Mouse (Mus musculus): Measurements from ENCODE around the gene Aldh1a2.
A peak's percentile ranks its signal among the peaks of the same experiment; 100 is the strongest.

Gene Aldh1a2

DNA sequence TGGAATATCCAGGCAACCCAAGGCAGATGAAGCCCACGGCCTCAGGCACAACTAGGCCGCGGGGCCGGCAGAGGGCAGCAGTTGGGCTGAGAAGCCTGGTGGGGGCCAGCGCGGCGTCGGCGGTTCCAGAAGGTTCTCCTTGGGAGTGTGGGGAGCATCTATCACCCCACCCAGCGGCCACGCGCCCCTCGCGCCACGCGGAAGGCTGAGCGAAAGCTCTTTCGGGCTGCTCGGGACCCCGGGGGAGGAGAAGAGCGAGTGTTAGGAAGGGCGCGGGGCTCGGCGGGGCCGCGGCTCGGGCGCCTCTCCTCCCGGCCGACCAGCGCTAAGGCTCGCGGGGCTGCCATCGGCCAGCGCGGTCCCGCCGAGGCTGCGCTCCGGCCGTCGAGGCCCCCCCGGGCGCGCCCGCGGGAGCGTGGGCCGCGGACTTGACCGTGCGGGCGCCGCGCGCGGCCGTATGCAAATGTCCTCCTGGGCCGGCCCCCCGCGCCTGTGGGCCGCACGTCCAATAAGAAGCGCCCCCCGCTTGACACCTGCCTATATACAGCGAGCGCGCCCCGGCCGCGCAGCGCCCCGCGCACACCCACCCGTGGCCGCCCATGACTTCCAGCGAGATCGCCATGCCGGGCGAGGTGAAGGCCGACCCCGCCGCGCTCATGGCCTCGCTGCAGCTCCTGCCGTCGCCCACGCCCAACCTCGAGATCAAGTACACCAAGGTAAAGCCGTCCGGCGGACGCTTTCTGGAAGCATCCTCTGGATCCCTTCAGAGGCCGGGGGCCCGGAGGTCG lies at the start of gene Aldh1a2:
Gene Aldh1a2, plus strand, starts transcription at position 542 of the 788 bp plus-strand sequence.
- DNase-seq = peak; percentile 71 to 74

DNA sequence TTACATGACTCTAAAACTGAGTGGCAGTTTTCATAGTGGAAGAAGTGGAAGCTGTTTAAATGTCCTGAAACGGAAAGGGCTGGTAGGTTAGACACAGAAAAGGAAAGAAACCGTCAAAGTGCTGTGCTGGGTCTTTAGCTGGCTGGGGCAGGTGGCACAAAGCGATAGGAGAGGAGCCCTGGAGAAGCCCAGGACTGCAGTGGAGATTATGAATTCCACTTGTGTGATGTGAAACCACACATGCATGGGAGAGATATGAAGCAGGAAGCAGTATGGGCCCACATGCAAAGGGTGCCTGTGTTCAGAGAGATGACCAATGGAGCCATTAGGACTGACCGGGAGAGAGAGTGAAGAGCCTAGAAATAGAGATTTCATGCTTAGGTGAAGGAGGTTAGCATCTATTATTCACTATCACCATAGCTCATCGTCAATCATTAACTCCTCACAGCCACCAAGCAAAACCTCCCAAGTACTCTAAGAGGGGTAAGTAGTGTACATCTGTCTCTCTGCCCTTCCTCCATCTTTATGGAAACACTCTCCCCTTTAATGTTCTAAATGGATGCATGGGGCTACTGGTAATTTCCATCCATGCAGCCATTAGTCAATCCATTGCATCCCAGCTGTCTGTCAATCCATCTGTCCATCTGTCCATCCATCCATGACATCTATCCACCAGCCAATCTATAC lies 49.4 kb upstream of the Aldh1a2 start:
- DNase-seq = no peak

DNA sequence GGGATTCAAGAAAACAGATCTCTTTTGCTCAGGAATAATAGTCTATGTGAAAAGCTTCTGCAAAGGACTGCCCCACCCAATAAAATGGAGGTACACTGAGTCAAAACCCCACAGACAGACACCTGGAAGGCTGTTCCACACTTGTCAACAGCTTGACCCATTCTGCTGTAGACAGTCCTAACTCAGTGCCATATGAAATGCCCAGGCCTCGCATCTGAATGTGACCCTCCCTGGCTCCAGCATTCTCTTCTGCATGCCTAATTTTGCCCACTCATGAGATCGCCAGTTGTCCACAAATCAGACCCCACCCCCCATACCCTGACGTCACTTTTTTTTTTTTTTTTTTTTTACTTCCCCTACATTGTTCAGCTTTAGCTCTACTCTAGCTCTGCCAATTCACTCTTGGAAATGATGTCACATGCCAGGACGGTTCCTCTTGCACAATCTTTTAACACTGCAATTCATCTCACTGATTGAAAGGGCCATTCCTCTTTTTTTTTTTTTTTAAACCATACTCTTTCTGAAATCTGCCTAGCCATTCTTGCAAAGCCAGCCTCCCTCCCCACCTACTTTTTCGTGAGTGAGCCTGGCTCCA lies 48.6 kb upstream of the Aldh1a2 start:
- no peak for DNase-seq

DNA sequence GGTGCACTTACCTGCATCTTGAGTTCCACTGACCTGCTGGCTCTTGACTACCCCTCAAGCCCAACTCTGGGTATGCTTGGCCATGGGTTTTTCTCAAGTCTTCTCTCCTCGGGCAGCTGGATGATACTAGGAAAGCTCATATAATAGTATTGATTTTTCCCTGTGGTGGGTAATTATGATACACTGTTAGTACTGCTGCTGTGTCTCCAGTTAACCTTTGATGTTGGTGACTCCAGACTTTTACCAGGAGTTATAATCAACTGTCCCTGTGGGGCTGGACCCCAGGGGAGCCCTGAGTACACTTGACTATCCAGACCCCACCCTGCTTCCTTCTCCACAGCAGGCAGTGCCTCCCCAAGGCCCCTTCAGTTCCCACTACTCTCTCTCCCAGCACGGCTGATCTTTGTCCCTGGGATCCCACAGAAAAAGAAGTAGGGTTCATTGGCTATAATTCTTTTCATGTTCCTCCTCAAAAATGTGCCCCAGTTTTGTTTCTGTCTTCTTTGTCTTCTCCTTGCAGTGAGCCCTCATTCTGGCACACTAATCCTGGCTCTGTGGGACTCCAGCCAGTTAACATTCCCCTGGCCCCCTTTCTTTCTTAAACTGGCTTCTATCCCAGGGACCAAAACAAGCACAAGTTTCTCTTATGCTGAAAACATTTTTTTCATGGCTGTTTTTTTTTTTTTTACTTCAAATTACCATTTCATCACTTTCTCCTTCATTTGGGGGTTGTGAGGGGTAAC lies 47.9 kb upstream of the Aldh1a2 start:
- DNase-seq = no peak

DNA sequence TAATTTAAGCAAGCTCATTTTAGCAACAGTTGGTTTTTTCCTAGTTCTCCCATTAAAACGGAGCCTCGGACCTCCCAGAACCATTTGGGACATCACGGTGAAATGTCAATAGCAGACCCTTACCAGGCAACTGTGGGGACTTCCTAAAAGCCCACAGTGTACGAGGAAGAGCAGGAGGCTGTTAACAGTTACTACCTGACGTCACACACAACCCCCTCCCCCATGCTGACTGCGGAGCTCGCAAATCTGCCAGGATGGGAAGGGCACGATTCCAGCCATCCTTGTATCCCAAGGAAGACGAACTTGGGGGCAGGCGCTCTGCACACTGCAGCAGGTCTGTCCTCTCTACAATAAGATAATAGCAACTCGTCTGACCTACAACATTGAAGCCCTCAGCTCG lies 47.1 kb upstream of the Aldh1a2 start, which contains the start of gene Aqp9:
Gene Aqp9, minus strand, starts transcription at position 172 of the 400 bp plus-strand sequence.
- no peak for DNase-seq

DNA sequence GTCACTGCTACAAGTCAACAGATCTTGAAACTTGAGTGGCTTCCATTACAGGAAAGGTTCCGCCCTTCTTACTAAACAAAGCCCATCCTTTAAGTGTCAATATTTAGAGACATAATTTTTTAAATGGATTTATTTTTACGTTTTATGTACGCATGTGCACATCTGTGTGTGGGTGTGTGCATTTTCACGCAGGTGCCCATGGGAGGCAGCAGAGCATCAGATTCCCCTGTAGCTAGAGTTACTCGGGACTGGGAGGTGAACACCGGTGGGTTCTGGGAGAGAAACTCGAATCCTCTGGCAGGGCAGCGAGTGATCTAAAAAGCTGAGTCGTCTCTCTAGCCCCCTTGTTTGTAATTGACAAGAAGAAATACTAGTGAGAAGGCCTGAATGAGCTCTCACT lies 42.1 kb upstream of the Aldh1a2 start:
- DNase-seq = no peak

DNA sequence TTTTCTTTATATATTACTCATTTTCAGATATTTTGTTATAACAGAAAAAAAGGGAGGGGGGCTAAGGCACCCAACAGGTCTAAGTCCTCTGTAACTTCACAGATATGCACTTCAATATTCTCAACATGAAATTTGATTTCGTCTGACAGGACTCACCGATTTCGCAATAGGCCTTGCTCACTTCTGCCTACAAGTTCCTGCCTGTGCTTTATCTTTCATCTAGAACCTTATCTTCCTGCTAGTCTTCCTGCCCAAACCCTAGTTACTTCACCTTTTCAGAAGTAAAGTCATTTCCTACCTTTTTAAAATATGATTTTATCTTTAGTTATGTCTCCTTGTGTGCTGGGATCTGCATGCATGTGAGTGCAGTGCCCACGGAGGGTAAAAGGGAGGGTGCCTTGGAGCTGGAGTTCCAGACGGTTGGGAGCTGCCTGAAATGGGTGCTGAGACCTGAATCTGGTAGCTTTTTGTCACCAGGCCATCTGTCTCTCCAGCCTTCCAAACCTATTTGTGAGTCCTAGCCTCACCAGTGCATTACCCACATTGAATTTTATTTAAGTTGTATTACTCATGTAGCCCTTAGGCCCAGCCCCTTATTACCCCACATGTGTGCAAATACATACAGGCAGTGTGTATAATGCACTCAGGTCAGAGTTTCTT lies 41.1 kb upstream of the Aldh1a2 start:
- no peak for DNase-seq

DNA sequence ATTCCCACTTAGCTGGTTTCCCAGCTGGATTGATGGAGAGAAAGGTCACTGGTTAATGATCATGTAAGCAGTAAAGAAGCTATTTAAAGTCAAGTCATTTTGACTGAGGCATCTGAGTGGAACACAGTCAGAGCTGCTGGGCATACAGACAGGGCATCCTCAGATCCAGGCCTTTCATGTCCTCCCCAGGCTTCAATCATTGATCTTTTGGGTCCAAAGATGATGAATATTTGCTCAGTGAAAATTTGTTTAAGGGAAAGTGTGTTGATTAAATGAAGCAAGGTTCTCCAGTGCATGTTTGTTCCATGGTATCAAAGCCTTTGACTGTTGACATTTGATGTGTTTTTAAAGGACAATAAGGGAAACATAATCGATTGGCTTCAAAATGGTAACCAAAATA lies 39.9 kb upstream of the Aldh1a2 start:
- DNase-seq = no peak

DNA sequence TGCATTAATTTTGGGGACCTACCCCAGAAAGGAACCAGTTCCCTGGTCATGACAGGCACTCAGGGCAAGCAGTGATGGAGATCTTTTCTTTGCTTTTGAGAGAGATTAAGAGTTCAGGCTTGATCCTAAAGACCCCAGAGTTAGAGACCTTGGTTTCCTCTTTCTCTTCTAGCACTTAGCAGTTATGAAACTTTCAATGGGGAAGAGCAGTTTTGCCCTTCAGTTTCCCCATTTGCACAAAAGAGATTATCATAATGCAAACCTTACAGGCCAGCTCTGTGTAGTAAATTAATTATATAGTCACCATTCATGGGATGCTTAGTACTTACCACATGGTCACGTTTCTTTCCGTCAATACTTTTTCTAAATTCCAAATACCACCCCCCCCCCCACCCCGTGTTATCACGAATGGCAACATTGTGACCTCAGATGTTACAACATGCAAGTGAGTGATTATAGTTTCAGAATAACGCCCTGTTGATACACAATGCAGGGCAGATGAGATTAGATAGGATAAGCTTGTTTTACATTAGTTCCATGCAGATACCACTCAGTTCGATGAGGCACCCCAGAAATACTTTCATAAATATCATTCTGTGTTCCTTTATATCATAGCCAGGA lies 36.2 kb upstream of the Aldh1a2 start:
- no peak for DNase-seq

DNA sequence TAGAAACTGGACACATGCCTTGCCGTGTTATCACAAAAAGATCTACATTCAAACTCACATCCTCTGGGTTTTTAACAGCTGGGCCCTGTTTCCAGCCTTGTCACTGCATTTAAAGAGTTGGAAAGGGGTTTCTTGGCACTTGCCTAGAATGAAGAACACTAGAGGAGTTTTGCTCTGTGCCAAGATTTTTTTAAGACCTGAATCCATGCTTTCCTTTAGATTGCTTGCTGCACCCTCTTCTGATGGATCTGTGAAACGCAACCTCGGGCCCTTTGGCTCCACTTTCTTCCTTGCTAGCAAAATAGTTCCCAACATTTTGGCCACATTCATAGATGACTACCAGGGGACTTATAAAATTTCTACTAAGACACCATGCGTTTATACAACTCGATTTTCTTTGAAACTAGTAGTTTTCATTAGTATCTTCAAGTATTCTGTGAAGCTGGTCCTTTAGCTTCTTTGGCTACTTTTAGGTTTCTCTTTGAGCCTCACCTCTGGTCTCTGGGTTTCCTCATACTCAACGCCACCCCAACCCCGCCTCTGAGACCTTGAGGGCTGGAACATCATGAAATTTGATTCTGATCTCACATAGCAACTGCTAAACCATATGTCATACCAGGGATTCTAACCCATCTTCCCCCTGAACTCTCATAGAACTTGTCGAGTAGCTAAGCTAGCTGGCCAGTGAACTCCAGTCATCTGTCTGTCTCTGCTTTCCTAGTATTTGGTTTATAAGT lies 35.5 kb upstream of the Aldh1a2 start:
- DNase-seq = no peak

DNA sequence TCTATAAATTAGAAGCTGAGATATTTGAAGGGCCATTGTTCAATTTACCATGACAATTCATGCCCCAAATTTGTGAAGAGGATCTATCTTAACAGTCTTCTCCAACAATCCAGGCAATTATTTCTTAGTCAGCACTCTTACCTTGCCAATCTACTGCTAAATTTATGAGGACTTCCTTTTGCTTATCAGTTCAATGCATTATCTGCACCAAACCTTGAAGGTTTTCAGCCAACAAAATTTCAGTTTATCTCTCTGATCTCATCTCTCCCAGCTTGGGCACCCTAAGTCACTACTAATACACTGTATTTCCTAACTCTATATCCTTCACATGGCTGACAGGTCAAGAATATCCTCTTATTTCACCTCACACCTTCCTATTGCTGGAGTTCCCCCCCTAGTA lies 30.3 kb upstream of the Aldh1a2 start:
- no peak for DNase-seq

DNA sequence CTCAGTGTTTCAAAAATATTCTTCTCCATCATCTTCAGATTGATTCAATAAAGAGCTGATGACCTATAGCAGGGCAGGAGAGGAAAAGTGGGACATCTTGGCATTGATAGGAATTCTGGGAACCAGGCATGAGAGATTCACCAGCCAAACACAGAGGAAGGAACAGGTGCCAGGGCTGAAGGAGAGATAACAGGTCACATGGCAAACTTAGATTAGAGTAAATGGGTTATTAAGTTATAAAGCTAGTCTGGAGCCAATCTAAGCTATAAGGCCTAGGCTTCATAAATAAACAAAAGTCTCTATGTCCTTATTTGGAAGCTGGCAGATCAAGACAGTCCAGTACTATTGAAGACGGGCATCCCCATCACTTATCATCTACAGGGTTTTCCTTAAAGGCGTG lies 29.8 kb upstream of the Aldh1a2 start:
- no peak for DNase-seq

DNA sequence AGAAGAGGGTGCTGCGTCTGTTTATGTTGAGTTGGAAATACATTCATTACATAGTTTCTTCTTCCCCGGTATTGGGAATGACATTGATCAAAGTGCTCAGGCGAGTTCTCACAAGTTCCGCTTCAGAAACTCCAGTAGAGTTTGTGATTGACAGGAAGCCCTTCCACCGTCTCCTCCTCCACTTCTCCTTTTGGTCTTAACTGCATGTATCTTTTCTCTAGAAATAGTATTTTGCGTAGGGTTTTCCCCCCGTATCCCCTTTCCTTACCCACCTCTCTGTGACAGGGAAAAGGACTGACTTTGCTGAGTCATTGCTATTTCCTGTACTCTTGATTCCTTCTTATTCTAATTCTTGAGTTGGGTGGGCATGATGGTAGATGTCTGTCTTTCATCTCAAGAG lies 28.2 kb upstream of the Aldh1a2 start:
- DNase-seq = peak; percentile 21 to 30

DNA sequence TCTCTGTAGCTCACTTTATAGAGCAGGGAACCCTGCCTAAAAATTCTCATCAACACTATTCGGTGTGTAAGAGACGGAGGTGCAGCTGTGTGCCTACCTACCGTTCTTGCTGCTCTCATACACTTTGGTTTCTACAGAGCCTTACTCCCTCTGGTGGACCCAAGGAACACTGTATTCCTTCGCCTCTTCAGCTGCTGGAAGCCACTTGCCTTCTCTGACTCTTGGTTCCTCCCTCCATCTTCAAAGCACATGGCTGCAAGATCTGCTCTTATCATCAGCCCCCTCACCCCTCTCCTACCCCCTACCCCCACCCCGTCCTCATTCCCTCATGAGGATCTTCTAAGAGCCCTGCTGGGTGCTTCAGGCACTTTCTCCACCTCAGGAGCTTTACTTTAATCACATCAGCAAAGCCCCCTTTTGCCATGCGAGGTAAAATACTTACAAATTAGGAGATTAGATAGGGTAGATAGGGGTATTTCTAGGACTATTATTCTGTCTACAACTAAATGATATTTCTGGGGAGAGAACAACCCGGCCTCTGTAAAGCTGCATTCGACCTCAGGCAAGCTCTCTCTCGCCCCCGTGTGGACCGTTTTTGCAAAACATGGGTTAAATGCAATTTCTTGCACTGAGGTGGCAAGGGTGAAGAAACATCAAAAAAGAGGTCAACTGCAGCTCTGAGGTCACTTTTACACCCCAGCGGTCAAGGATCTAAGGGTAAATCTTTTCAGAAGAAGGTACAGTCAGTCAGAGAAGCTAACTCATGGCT lies 26.8 kb upstream of the Aldh1a2 start:
- DNase-seq = peak; percentile 78 to 82

DNA sequence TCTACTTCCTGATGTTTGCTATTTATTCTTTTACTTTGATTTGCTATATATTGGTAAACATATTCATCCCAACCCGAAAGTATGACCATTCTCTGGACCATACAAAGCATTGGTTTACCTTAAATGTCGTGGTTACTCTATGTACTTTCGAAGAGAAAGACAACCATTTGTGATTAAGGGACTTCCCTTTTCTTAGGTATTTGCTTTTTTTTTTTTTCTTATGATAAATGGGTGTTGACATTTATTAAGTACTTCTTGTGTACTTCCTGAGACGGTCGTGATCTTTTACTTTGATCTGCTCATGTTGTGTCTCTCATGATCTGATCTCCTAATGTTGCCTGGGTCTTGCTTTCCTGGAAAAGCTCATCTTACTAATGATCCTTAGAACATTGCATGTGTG lies 16.8 kb upstream of the Aldh1a2 start:
- no peak for DNase-seq

DNA sequence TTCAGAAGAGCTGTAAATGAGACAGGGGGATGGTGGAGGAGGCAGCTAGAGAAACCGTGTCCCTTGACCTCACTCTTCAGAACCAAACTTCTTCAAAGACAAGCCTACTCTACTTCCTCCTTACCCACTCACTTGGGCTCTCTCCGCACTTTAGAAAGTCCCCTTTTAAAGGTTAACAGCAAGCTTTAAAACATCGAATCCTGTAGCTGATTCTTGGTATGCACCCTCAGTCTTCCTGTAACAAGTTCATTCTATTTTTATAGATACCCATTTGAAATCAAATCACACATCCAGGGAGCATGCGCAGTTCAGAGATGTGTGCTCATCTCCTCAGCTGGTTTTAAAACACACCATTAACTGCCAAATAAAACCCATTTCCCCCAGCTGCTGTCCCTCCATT lies 13.3 kb upstream of the Aldh1a2 start:
- DNase-seq = no peak

DNA sequence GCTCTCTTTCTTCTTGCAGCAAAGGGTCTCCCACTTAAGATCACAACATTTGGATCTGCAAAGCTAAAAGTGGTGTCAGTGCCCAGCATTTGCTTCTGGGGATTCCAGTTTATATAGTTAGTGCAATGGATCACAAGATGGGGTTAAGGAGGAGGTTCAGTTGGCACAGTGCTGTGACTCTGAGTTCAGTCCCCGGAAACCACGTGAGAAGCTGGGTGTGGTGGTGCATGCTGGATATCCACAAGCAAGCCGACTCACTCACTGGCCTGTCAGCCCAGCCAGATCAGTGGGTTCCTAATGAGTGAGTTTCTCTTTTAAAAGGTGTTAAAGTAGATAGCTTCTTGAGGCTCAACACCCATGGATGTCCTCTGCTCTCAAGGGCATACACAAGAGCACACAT lies 6.3 kb upstream of the Aldh1a2 start:
- no peak for DNase-seq

DNA sequence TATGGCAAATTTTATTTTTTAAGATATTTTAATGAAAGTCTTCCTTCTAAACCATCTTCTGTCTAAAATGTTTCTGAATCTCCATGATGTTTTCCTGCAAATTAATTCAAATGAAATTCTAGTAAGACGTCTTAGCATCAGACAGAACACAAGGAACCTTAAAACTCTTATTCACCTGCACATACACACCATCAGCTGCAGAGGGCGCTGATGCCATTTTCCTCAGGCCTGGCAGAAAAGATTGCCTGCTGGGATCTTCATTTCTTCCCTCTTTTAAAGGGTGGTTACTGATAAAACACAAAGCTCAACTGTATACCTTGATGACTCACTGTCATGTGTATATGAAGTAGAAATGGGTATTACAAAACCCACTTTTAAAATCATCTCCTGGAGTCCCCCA lies 4.7 kb upstream of the Aldh1a2 start:
- peak; percentile 36 to 37 for DNase-seq

DNA sequence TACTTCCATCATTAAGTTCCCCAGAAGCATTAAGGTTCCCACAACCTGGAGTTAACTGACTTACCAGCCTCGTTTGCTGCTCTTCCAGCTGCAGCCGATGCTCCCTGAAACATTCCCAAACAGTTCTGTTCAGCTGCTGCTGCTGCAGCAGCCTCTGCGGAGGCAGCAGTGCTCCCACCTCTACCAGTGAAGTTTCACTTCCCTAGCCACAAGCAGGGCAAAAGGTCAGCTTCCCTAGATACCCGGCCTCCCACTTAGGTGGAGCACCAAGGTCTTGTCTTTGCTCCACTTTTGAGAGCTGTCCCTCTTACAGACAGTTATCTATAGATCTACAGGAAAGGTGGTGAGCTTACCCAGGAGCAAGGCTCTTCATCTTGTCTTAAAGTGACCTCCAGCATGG lies 2.0 kb upstream of the Aldh1a2 start:
- DNase-seq = peak; percentile 52 to 53

Measured in B cell, adult 2 months (primary cell).